Mouse (Mus musculus) layer of hippocampus, adult 2 months (tissue): Measurements from ENCODE around the gene B4galt5. TPM values are rescaled to one million over a fixed set of nuclear protein-coding genes. Genes with fewer than 3 reads are reported as not detected.

Source experiments
- DNase-seq, 2 experiments: peaks; one replicate each; pipeline ENCODE4 v3.0.0; 2022; ENCODE audit warnings: low spot score in 2 of 2
- H3K27ac ChIP-seq: fragments of 200-600 bp; 2 replicates; pipeline ENCODE4 v1.8.1; 2022
- H3K4me3 ChIP-seq: fragments of 200-600 bp; 2 replicates; pipeline ENCODE4 v1.8.1; 2022; ENCODE audit warnings: mild to moderate bottlenecking
- CTCF ChIP-seq: fragments of 200-600 bp; conservative IDR thresholded peaks from 2 replicates; pipeline ENCODE4 v1.8.1; 2022; ENCODE audit warnings: antibody characterized with exemption, mild to moderate bottlenecking, moderate library complexity
- total RNA-seq, 2 experiments: library from RNA; stranded (reverse); gene quantifications; 2 replicates each; pipeline ENCODE4 v1.2.3; 2021

B4galt5 gene
- total RNA-seq, 2 experiments from 2014 or later, result 38.1 to 43.9 TPM

GRCm38 (mm10) chr2:167351371-167351951 is 2.5 kb upstream of the B4galt5 start:
- no peak overlapping the region for H3K27ac ChIP-seq
- no peak for TF ChIP-seq CTCF
- DNase-seq, result no peak
- H3K4me3 ChIP-seq, result no peak overlapping the region

GRCm38 (mm10) chr2:167350126-167350650 is 1.2 kb upstream of the B4galt5 start:
- DNase-seq, result no peak
- no peak for TF ChIP-seq CTCF
- Histone ChIP-seq H3K4me3 (peak overlapping the region; percentile 77), H3K27ac (no peak overlapping the region)

- DNase-seq, result peak; percentile 87 to 93
- TF ChIP-seq CTCF, result peak; percentile 25
- Histone ChIP-seq H3K27ac (peak overlapping the region; percentile 71; the same call in 1 of the 2 replicates), H3K4me3 (peak overlapping the region; percentile 77)
These were observed 427 bp upstream of the B4galt5 start for GRCm38 (mm10) chr2:167349283-167349936.

GRCm38 (mm10) chr2:167347991-167348375 is 1.0 kb downstream of the B4galt5 start:
- Histone ChIP-seq H3K27ac (peak overlapping the region; percentile 92), H3K4me3 (peak overlapping the region; percentile 77)
- no peak for TF ChIP-seq CTCF
- DNase-seq, result no peak

- no peak for TF ChIP-seq CTCF
- peak overlapping the region; percentile 77 for H3K4me3 ChIP-seq
- DNase-seq, result no peak
- H3K27ac ChIP-seq, result peak overlapping the region; percentile 92
These were observed 1.6 kb downstream of the B4galt5 start for GRCm38 (mm10) chr2:167347361-167347760.

- Histone ChIP-seq H3K27ac (no peak overlapping the region), H3K4me3 (no peak overlapping the region)
- DNase-seq, result no peak
- TF ChIP-seq CTCF, result peak; percentile 45
These were observed 3.3 kb downstream of the B4galt5 start for GRCm38 (mm10) chr2:167345508-167346164.

GRCm38 (mm10) chr2:167344871-167345507 is 4.0 kb downstream of the B4galt5 start:
- Histone ChIP-seq H3K4me3 (no peak overlapping the region), H3K27ac (no peak overlapping the region)
- TF ChIP-seq CTCF, result peak; percentile 74
- no peak for DNase-seq

- no peak for DNase-seq
- Histone ChIP-seq H3K27ac (no peak overlapping the region; the same call in 1 of the 2 replicates), H3K4me3 (no peak overlapping the region)
- no peak for TF ChIP-seq CTCF
These were observed 5.4 kb downstream of the B4galt5 start for GRCm38 (mm10) chr2:167343369-167344140.

GRCm38 (mm10) chr2:167342876-167343275 is 6.1 kb downstream of the B4galt5 start:
- TF ChIP-seq CTCF, result no peak
- no peak overlapping the region for H3K4me3 ChIP-seq
- no peak overlapping the region for H3K27ac ChIP-seq
- no peak for DNase-seq

GRCm38 (mm10) chr2:167337580-167337979 is 11.4 kb downstream of the B4galt5 start:
- no peak overlapping the region for H3K27ac ChIP-seq
- TF ChIP-seq CTCF, result no peak
- DNase-seq, result no peak
- H3K4me3 ChIP-seq, result no peak overlapping the region

- no peak for TF ChIP-seq CTCF
- Histone ChIP-seq H3K4me3 (no peak overlapping the region), H3K27ac (peak overlapping the region; percentile 34; the same call in 1 of the 2 replicates)
- DNase-seq, result no peak
These were observed 11.8 kb downstream of the B4galt5 start for GRCm38 (mm10) chr2:167337214-167337512.
